Mouse (Mus musculus) ovary, postnatal 14 days (tissue): ENCODE results near the gene Tas2r120.
"Not testable (repeated sequence)": the region's sequence is repeated elsewhere in the genome, so short reads cannot be mapped to it uniquely, and the experiment has no call there.

Experiments used
- DNase-seq: peaks from one replicate; pipeline ENCODE4 v3.0.0; 2022; ENCODE audit warnings: low spot score

Tas2r120 gene

DNA sequence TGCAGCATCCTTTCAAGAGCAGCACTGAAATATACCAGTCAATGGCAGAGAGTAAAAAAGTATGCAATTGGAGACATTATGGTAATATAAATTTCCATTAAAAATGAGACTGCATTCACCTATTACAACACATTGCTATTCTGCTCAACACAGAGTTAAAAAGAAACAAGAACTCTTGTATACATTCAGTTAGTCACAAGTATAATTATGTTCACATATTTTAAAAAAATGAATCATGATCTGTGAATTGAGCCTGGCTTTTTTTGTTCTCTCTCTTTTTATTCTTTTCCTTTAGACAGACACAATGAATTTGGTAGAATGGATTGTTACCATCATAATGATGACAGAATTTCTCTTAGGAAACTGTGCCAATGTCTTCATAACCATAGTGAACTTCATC lies at the start of gene Tas2r120:
Gene Tas2r120 (plus strand): TSS at position 301 of the 400 bp plus-strand sequence.
- no peak for DNase-seq

DNA sequence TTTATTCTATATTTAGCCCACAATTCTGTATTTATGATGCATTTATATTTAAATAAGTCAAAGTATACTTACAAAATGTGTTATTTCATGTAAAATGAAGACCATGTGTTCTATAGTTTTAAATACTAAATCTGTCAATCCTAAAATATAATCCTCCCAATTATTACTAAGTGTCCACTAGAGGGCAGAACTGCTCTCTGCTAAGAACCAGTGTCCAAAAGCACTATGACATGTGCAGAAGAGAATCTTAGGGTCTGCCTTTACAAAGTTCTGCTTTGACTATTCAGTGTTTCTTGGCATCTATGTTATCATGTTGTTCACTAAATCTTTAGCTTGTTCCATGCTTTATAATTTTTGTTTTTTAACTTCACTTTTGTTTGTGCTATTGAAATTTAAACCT lies 7.4 kb upstream of the Tas2r120 start:
- DNase-seq: no peak

DNA sequence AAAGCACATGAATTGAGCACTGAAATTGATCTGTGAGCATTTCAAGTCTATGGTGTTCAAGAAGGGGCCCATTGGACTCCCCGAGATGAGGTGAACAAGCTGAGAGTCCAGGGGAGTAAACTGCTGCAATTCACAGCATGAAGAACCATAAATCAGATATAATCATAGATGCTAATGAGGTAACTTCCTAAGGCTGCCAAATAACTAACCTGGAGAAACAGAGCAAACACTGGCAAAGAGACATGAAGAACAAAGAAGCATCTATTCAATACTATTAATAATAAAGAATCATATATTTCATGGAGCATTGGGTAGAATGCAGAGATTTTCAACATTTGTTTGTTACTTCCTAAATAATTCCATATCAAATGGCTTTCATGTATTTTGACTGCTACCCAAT lies 5.3 kb upstream of the Tas2r120 start, which contains the start of gene A630073D07Rik:
Gene A630073D07Rik (minus strand): TSS at position 101 of the 400 bp plus-strand sequence.
- DNase-seq: no peak

DNA sequence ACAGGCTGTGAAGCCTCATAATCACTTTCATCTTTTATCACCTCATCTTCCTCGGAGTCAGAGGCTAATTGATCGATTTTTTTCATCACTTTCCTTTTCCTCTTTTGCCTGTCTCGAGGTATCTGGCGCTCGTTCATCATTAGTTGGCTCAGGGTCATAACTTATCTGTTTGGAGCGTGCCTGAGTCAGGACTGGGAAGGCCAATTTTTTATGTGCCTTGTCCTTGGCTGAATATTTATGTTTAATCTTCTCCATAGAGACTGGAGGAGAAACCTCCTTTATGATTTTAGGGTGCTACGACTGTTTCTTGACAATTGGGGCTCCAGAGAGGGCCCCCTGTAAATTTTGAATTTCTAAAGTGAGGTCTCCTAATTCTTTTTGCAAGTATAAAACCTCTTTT lies 34.8 kb downstream of the Tas2r120 start:
- not testable (repeated sequence) for DNase-seq

DNA sequence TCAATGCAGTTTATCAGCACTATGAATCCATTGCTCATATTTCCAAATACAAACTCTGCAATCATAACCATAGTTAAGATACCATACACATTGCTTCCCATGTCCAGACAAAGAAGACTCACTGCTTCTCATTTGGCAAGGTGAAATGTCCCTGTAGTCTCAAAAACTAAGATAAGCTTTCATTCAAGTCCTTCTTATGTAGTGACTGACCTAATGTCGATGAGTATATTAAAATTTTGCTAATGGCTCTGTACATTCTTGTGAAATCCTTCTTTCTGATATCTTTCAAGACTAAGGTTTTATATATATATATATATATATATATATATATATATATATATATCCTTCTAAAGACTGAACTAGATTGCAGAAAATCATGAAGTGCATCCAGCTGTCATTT lies 44.2 kb downstream of the Tas2r120 start, which contains the start of gene Tas2r121:
Gene Tas2r121 (minus strand): TSS at position 101 of the 400 bp plus-strand sequence.
- no peak for DNase-seq
